Mouse (Mus musculus): ENCODE data around the gene Hcrtr1.

DNA sequence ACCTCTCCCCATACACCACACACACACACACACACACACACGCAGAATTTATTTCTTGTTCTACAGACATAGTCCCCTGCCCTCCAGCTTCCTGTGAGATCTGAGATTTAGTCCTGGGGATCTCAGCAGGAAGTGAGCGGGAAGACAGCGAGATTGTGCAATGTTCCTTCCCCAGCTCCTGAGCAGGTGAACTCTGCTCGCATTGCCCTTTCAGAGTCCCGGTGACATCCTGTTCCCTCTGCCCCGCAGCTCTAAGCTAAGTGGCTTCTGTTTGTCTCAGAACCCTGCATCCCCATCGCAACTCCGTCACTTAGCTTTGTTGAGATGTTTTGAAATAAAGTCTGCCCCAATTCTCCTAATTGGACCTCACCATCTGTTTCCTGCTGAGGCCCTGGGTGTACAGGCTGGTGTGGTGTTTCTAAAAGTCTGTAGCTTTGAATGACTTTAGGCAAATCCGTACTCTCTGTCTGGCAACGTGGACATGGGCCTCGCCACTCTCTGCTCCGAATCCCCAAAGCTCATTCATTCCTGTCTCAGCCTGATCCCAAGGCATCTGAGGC lies 17.7 kb upstream of the Hcrtr1 start:
- TF ChIP-seq CTCF (IDR thresholded peaks at IDR 0.05; ENCODE audit: extremely low read depth, insufficient read depth, insufficient read length, insufficient replicate concordance) (no peak), POLR2A (IDR thresholded peaks at IDR 0.05; ENCODE audit: low read depth, low read length) (no peak)

Measured in spleen, adult 2 months (tissue).